Mouse (Mus musculus) neural tube, embryonic 14.5 days (tissue): ENCODE measurements around the gene Kansl1l. TPM values are rescaled to one million over a fixed set of nuclear protein-coding genes. Genes with fewer than 3 reads are reported as not detected.
A peak's percentile ranks its signal among the peaks of the same experiment; 100 is the strongest.

Source experiments
- ATAC-seq: fragments of 200-750 bp; cut with Nextera tagmentation; 2 replicates; pipeline ENCODE4 v1.8.0; 2017; ENCODE audit warnings: low read depth, mild to moderate bottlenecking, moderate TSS enrichment, moderate library complexity
- H3K27ac ChIP-seq: fragments of 300-500 bp; sonication (generic); 2 replicates; pipeline ENCODE4 v1.5.1; 2014; ENCODE audit warnings: low read depth, mild to moderate bottlenecking, control low read depth, low read length, moderate library complexity, mixed read lengths
- H3K27me3 ChIP-seq: fragments of 300-500 bp; sonication (generic); 2 replicates; pipeline ENCODE4 v1.6.1; 2014; ENCODE audit warnings: low read length; ENCODE audit not compliant: control insufficient read depth, insufficient read depth
- H3K36me3 ChIP-seq: fragments of 300-500 bp; sonication (generic); 2 replicates; pipeline ENCODE4 v1.6.1; 2014; ENCODE audit warnings: low read length, mixed read lengths; ENCODE audit not compliant: control insufficient read depth, insufficient read depth
- H3K4me1 ChIP-seq: fragments of 300-500 bp; sonication (generic); 2 replicates; pipeline ENCODE4 v1.6.1; 2014; ENCODE audit warnings: low read length; ENCODE audit not compliant: control insufficient read depth, insufficient read depth
- H3K4me2 ChIP-seq: fragments of 300-500 bp; sonication (generic); 2 replicates; pipeline ENCODE4 v1.6.1; 2014; ENCODE audit warnings: mild to moderate bottlenecking, low read depth, low read length, control low read depth
- H3K4me3 ChIP-seq: fragments of 300-500 bp; sonication (generic); 2 replicates; pipeline ENCODE4 v1.5.1; 2014; ENCODE audit warnings: low read depth, low read length, control low read depth, mixed read lengths
- H3K9ac ChIP-seq: fragments of 300-500 bp; sonication (generic); replicated peaks from 2 replicates; pipeline ENCODE4 v1.6.1; 2014; ENCODE audit warnings: low read depth, mild to moderate bottlenecking, control low read depth, low read length, mixed read lengths
- H3K9me3 ChIP-seq: fragments of 300-500 bp; sonication (generic); 2 replicates; pipeline ENCODE4 v1.6.1; 2016; ENCODE audit warnings: low read length; ENCODE audit not compliant: control insufficient read depth
- WGBS: fragments of 180-500 bp; shearing (Covaris S2); extraction: QIAGEN DNeasy Blood & Tissue Kit; methylation state at CpG from one replicate; pipeline ENCODE4 v1.1.7; 2014; 5-methylcytosine and 5-hydroxymethylcytosine counted together
- polyA plus RNA-seq: library from polyadenylated mRNA; unstranded; fragments of >200 nt; fragmentation: Nextera tagmentation; extraction: Ambion mirVana; gene quantifications from 2 replicates; pipeline ENCODE4 v1.2.1, GENCODE M21; 2014

Kansl1l gene
- polyA plus RNA-seq: 15.6 and 16.6 TPM in 2 replicates

- Histone ChIP-seq H3K36me3 (no peaks in the 10 kb centered on the region), H3K4me2 (peak within 1 kb of the TSS; percentile 72), H3K27me3 (no peaks in the 10 kb centered on the region), H3K27ac (peak within 1 kb of the TSS; percentile 99), H3K4me3 (peak within 1 kb of the TSS; percentile 90), H3K9ac (peak within 1 kb of the TSS; percentile 96), H3K4me1 (peaks cover 12% of the 10 kb centered on the region), H3K9me3 (no peaks in the 10 kb centered on the region)
- peak; percentile 84 for ATAC-seq
- under 1% methylated on average over 34 of the region's 56 CpGs for WGBS
Observed at GRCm38 (mm10) chr1:66817453-66817839, at the start of gene Kansl1l. TSS of gene Kansl1l (minus strand) at chr1:66817562.

DNA sequence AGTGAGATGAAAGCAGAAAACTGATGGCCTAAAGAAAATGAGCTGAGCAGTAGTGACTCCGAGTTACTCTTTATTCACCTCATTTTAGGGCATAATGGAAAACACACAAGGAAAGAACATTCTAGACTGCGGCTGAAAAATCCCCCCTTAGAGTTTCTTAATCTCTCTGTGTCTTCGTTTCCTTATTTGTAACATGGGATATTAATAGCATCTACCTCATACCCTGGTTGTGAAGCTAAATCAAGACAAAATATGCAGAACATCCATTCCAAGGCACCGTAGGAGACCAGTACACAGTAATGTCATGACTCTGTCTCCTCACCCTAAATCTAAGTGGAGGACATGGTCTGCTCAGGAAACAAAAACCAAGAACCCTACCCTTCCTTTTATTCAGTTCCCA is 48.3 kb upstream of the Kansl1l start:
- Histone ChIP-seq H3K4me1 (no peaks in the 10 kb centered on the region), H3K4me3 (no peak overlapping the region), H3K9me3 (no peaks in the 10 kb centered on the region), H3K27me3 (no peaks in the 10 kb centered on the region), H3K27ac (no peak overlapping the region), H3K36me3 (no peaks in the 10 kb centered on the region), H3K9ac (no peak overlapping the region), H3K4me2 (no peak overlapping the region)
- 89% methylated on average over 4 of the region's 4 CpGs for WGBS
- ATAC-seq: no peak

DNA sequence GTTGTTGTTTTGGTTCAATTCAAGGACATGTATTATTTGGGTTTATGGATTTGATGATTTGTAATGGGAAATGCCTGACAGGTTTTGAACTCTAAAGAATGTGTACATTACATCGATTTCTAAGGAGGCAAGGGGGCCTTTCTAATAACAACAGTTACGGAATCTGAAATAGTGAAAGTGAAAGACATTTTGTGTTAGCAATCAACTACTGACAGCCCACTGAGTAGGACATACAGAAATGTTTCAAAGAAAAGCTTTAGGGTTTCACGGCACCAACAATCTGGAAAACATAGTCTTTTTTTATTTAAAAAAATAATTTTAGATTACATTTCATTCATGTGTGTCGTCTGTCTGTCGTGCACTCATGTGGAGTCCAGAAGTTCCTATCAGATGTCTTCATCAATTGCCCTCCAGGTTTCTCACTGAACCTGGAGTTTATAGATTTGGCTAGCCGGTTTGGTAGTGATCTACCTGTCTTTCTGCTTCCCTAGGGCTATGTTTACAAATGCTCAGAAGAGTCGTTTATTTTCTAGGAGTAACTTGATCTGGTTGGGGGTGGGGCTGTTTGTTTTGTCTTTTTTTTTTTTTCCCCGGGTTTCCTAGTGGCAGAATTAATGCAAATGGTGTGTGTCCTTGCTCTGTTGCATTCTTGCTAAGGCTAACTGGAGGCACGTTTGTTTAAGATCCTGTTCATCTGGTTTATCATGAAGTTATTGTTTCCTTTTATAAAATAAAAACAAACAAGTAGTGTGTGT is 46.6 kb upstream of the Kansl1l start:
- ATAC-seq: no peak
- H3K9me3 ChIP-seq: 0 out of 2 replicates have a peak, but pooled peaks cover 2% of the 10 kb centered on the region
- H3K27me3 ChIP-seq: no peaks in the 10 kb centered on the region
- no peaks in the 10 kb centered on the region for H3K36me3 ChIP-seq
- peak overlapping the region; percentile 70; the same call in 1 of the 2 replicates for H3K4me3 ChIP-seq
- WGBS: 18% methylated on average over 9 of the region's 9 CpGs
- no peak overlapping the region for H3K9ac ChIP-seq
- H3K27ac ChIP-seq: no peak overlapping the region
- H3K4me1 ChIP-seq: no peaks in the 10 kb centered on the region
- peak overlapping the region; percentile 82 for H3K4me2 ChIP-seq

DNA sequence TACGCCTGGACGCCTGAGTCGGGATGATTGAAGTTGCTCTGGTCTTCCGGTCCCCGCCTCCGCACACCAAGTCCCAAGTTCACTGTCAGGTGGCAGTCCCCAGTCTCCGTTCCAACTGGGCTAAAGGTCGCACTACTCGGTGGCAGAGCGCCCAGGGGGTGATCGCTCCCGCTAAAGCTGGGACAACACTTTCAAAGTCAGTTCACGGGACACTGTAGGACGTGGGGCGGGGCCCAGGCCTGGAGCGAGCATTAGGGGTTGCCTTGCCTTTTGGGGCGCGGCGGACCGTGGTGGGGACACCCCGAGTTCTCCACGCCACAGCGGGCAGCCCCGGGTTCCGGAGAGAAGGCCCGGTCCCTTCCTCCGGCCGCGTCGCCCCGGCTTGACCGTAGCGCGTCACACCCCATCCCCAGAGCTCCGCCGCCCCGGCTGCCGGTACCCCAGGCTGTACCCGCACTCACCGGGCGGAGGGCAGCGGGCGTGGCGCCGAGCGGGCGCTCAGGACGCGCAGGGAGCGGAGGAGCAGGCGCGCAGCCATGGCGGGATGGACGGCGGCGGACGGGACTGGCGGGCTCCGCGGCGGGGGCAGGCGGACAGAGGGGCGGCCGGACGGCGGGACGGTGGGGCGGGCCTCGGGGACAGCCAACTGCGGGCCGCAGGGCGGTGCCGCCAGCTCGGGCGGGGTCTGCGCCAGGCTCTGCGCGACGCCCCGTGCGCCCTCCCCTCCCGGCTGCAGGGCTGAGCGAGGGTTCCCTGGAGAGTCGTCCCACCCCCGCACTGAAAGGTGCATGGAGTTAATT is 45.5 kb upstream of the Kansl1l start, which contains the start of gene Acadl:
Acadl (minus strand) TSS at position 566 of the 800 bp plus-strand sequence.
- peak; percentile 90 for ATAC-seq
- WGBS: under 1% methylated on average over 82 of the region's 85 CpGs

DNA sequence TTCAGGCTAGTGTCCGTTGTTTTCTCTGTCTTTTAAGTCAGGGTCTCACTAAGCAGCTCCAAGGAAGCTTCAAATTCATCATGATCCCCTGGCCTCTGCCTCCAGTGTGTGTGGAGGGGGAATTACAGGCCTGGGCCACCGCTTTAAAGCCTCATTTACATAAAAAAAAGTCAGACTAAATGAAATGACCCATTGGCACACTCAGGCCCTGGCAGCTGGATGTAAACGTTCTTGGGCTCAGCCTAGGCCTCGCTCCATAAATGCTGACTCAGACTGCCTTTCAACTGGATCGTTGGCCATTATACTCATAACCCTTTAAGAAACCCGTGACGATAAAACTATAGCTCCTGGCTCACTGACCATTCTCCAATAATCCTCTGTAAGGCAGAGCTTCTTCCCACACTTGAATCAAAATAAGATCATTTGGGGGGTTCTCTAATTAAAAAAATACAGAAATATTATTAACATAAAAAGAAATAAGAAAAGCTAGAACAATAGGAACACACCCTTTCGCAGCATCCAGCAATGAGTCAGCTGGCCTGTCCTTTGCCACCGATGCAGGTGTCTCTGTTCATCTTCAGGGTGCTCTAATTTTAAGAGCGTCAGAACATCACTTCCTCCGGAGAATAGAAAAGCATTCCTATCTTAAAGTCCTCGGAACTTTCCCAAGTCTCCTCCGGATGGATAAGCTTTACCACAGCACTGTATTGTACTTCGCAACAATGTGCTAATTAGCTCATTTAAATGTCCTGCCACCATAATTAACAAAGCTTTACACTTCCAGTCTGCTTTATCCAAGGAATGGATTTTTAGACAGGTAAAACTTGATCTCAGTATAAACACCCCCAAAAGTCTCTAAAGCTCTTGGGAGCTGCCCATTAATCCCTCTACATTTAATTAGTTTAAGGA is 44.7 kb upstream of the Kansl1l start:
- peak; percentile 22; the same call in 1 of the 2 replicates for ATAC-seq
- H3K9ac ChIP-seq: no peak overlapping the region
- H3K36me3 ChIP-seq: no peaks in the 10 kb centered on the region
- no peaks in the 10 kb centered on the region for H3K4me1 ChIP-seq
- H3K4me2 ChIP-seq: peak overlapping the region; percentile 82
- H3K27ac ChIP-seq: no peak overlapping the region; the same call in 1 of the 2 replicates
- H3K9me3 ChIP-seq: 0 out of 2 replicates have a peak, but pooled peaks cover 2% of the 10 kb centered on the region
- peak overlapping the region; percentile 70 for H3K4me3 ChIP-seq
- H3K27me3 ChIP-seq: no peaks in the 10 kb centered on the region
- 9% methylated on average over 14 of the region's 14 CpGs for WGBS

More for the DNA sequence above, 45.5 kb upstream of the Kansl1l start, which contains the start of gene Acadl:
- Histone ChIP-seq H3K9me3 (0 out of 2 replicates have a peak, but pooled peaks cover 2% of the 10 kb centered on the region), H3K4me2 (peak within 1 kb of the TSS; percentile 82), H3K4me3 (peak within 1 kb of the TSS; percentile 70), H3K4me1 (no peaks in the 10 kb centered on the region), H3K27me3 (no peaks in the 10 kb centered on the region), H3K27ac (peak within 1 kb of the TSS; percentile 73; the same call in 1 of the 2 replicates), H3K36me3 (no peaks in the 10 kb centered on the region), H3K9ac (peak within 1 kb of the TSS; percentile 82)

GRCm38 (mm10) chr1:66847506-66847905 is 30.1 kb upstream of the Kansl1l start:
- no peak for ATAC-seq
- no peaks in the 10 kb centered on the region for H3K27me3 ChIP-seq
- no peak overlapping the region for H3K27ac ChIP-seq
- H3K4me2 ChIP-seq: no peak overlapping the region
- no peaks in the 10 kb centered on the region for H3K4me1 ChIP-seq
- H3K9me3 ChIP-seq: no peaks in the 10 kb centered on the region; the same call in 1 of the 2 replicates
- peaks cover 5% of the 10 kb centered on the region; the same call in 1 of the 2 replicates for H3K36me3 ChIP-seq
- no peak overlapping the region for H3K9ac ChIP-seq
- no peak overlapping the region for H3K4me3 ChIP-seq
- 93% methylated on average over 4 of the region's 4 CpGs for WGBS

GRCm38 (mm10) chr1:66845690-66846318 is 28.4 kb upstream of the Kansl1l start:
- Histone ChIP-seq H3K9me3 (no peaks in the 10 kb centered on the region; the same call in 1 of the 2 replicates), H3K4me2 (no peak overlapping the region), H3K27me3 (no peaks in the 10 kb centered on the region), H3K4me3 (no peak overlapping the region), H3K36me3 (peaks cover 5% of the 10 kb centered on the region; the same call in 1 of the 2 replicates), H3K4me1 (no peaks in the 10 kb centered on the region), H3K9ac (no peak overlapping the region), H3K27ac (no peak overlapping the region)
- ATAC-seq: no peak
- 96% methylated on average over 5 of the region's 5 CpGs for WGBS

DNA sequence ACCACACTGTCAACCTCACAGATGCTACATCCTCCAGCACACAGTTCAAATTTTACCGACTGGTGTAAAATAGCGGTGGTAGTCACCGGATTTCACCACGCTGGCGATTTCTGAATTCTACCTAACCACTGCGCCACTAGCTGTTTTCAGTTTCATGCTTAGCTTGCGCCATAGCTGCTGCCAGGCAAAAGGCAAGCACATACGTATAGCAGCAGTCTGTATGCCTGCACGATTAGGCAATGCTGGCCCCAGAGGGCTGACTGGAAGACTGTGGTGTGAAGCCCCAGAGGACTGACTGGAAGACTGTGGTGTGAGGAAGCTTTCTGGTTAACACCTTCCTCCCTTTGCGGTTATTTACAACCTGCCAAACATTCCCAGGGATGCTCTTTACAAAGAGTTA is 24.6 kb upstream of the Kansl1l start:
- WGBS: 67% methylated on average over 10 of the region's 10 CpGs
- no peak for ATAC-seq
- no peaks in the 10 kb centered on the region for H3K27me3 ChIP-seq

More for the DNA sequence above, 24.6 kb upstream of the Kansl1l start:
- H3K27ac ChIP-seq: no peak overlapping the region
- H3K9me3 ChIP-seq: no peaks in the 10 kb centered on the region
- H3K36me3 ChIP-seq: no peaks in the 10 kb centered on the region
- no peak overlapping the region for H3K4me2 ChIP-seq
- H3K4me1 ChIP-seq: no peaks in the 10 kb centered on the region
- H3K9ac ChIP-seq: no peak overlapping the region
- no peak overlapping the region for H3K4me3 ChIP-seq
